Mouse (Mus musculus) embryonic facial prominence, embryonic 11.5 days (tissue): Measurements from ENCODE around the gene Dnajc27. TPM values are rescaled to one million over a fixed set of nuclear protein-coding genes. Genes with fewer than 3 reads are reported as not detected.

ENCODE experiments used
- ATAC-seq: fragments of 200-750 bp; cut with Nextera tagmentation; replicated peaks from 2 replicates; pipeline ENCODE4 v1.8.0; 2017; ENCODE audit warnings: low read depth; ENCODE audit not compliant: insufficient number of reproducible peaks, low FRiP score, low TSS enrichment
- DNase-seq: peaks from one replicate; pipeline ENCODE4 v3.0.0-alpha.2; 2015; ENCODE audit warnings: low spot score
- H3K27ac ChIP-seq: fragments of 300-500 bp; sonication (generic); replicated peaks from 2 replicates; pipeline ENCODE4 v1.5.1; 2014; ENCODE audit warnings: mild to moderate bottlenecking, low read depth, low read length, control low read depth
- H3K27me3 ChIP-seq: fragments of 300-500 bp; sonication (generic); 2 replicates; pipeline ENCODE4 v1.6.1; 2014; ENCODE audit warnings: mild to moderate bottlenecking, low read length, moderate library complexity, mixed read lengths; ENCODE audit not compliant: control insufficient read depth, insufficient read depth
- H3K36me3 ChIP-seq: fragments of 300-500 bp; sonication (generic); replicated peaks from 2 replicates; pipeline ENCODE4 v1.6.1; 2014; ENCODE audit warnings: low read depth, mild to moderate bottlenecking, low read length, moderate library complexity, mixed read lengths; ENCODE audit not compliant: control insufficient read depth, insufficient read depth
- H3K4me1 ChIP-seq: fragments of 300-500 bp; sonication (generic); 2 replicates; pipeline ENCODE4 v1.6.1; 2014; ENCODE audit warnings: low read length, mixed read lengths; ENCODE audit not compliant: control insufficient read depth, insufficient read depth
- H3K4me2 ChIP-seq: fragments of 300-500 bp; sonication (generic); 2 replicates; pipeline ENCODE4 v1.6.1; 2014; ENCODE audit warnings: low read depth, mild to moderate bottlenecking, control low read depth, low read length, moderate library complexity
- H3K4me3 ChIP-seq: fragments of 300-500 bp; sonication (generic); 2 replicates; pipeline ENCODE4 v1.5.1; 2014; ENCODE audit warnings: low read depth, low read length, control low read depth
- H3K9ac ChIP-seq: fragments of 300-500 bp; sonication (generic); replicated peaks from 2 replicates; pipeline ENCODE4 v1.6.1; 2014; ENCODE audit warnings: mild to moderate bottlenecking, control low read depth, low read length
- H3K9me3 ChIP-seq: fragments of 300-500 bp; sonication (generic); replicated peaks from 2 replicates; pipeline ENCODE4 v1.6.1; 2016; ENCODE audit warnings: mild to moderate bottlenecking, low read length, inconsistent platforms, mixed read lengths; ENCODE audit not compliant: control insufficient read depth
- WGBS: fragments of 180-500 bp; shearing (Covaris S2); extraction: QIAGEN DNeasy Blood & Tissue Kit; methylation state at CpG from one replicate; pipeline ENCODE4 v1.1.7; 2014; 5-methylcytosine and 5-hydroxymethylcytosine counted together
- polyA plus RNA-seq: library from polyadenylated mRNA; unstranded; fragments of >200 nt; fragmentation: Nextera tagmentation; extraction: Ambion mirVana; gene quantifications from 2 replicates; pipeline ENCODE4 v1.2.1, GENCODE M21; 2014

The Dnajc27 gene
- polyA plus RNA-seq, 1 experiment from 2014 or later, result 8.5 TPM

- Histone ChIP-seq H3K27me3 (no peaks in the 10 kb centered on the region), H3K27ac (no peak overlapping the region), H3K4me2 (no peak overlapping the region), H3K36me3 (no peaks in the 10 kb centered on the region), H3K4me3 (no peak overlapping the region), H3K9ac (no peak overlapping the region), H3K4me1 (no peaks in the 10 kb centered on the region), H3K9me3 (no peaks in the 10 kb centered on the region)
- ATAC-seq (no peak), DNase-seq (no peak)
- 55% methylated on average over 6 of the region's 6 CpGs for WGBS
Observed at GRCm38 (mm10) chr12:4048031-4048430, 34.4 kb upstream of the Dnajc27 start.

DNA sequence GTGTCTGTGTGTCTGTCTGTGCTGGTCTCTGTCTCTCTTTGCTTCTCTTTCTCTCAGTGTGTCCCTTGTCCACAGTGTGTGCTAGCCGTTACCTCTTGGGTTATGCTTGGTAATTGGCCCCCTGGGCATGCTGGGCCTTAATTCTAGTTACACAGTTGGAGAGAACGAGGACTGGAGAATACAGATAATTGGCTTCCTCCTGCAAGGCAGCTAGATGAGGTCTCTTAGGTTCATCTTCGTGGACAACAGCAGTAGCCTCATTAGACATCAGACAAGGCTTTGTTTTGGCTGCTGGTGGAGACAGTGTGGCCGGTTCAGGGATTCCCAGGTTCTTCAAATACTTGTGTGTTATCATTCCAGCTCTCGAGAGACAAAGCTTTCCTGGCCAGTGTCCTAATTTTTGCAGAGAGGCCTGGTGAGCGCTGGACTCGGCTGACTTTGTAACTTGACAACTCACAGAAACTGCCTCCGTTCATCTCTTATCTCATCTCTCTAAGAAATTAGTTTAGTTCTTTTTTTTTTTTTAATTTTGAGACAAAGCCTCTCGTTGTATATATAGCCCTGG lies 31.4 kb upstream of the Dnajc27 start:
- Histone ChIP-seq H3K9ac (no peak overlapping the region), H3K4me3 (no peak overlapping the region), H3K4me2 (no peak overlapping the region), H3K9me3 (no peaks in the 10 kb centered on the region), H3K4me1 (no peaks in the 10 kb centered on the region), H3K36me3 (no peaks in the 10 kb centered on the region), H3K27ac (no peak overlapping the region), H3K27me3 (no peaks in the 10 kb centered on the region)
- DNase-seq (no peak), ATAC-seq (no peak)
- 45% methylated on average over 9 of the region's 9 CpGs for WGBS

DNA sequence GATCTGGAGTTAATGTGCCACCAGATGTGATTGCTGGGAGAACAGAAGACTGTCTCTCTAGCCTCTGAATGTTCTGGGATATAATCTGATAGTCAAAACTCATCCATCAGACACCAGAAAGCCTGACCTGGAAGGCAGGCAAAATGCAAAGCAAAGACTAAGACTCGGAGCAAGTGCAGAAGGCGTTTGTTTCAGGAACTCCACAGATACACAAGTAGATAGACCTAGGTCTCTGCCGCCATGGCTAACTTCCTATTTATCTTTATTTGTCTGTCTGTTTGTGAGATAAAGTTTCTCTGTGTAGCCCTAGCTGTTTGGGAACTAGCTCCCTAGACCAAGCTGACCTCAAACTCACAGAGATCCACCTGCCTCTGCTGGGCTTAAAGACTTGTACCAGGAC lies 28.7 kb upstream of the Dnajc27 start:
- WGBS, result 86% methylated on average over 3 of the region's 3 CpGs
- DNase-seq (no peak), ATAC-seq (no peak)

GRCm38 (mm10) chr12:4054845-4055244 lies 27.5 kb upstream of the Dnajc27 start:
- Histone ChIP-seq H3K9ac (no peak overlapping the region), H3K36me3 (no peaks in the 10 kb centered on the region), H3K4me3 (no peak overlapping the region), H3K4me1 (no peaks in the 10 kb centered on the region), H3K27me3 (no peaks in the 10 kb centered on the region), H3K9me3 (no peaks in the 10 kb centered on the region), H3K27ac (no peak overlapping the region), H3K4me2 (no peak overlapping the region)
- 29% methylated on average over 4 of the region's 4 CpGs for WGBS
- DNase-seq, result no peak
- no peak for ATAC-seq

More for the DNA sequence above, 28.7 kb upstream of the Dnajc27 start:
- H3K27me3 ChIP-seq, result no peaks in the 10 kb centered on the region
- no peaks in the 10 kb centered on the region for H3K36me3 ChIP-seq
- no peak overlapping the region for H3K4me2 ChIP-seq
- no peaks in the 10 kb centered on the region for H3K4me1 ChIP-seq
- H3K9me3 ChIP-seq, result no peaks in the 10 kb centered on the region
- no peak overlapping the region for H3K27ac ChIP-seq
- no peak overlapping the region for H3K4me3 ChIP-seq
- no peak overlapping the region for H3K9ac ChIP-seq

DNA sequence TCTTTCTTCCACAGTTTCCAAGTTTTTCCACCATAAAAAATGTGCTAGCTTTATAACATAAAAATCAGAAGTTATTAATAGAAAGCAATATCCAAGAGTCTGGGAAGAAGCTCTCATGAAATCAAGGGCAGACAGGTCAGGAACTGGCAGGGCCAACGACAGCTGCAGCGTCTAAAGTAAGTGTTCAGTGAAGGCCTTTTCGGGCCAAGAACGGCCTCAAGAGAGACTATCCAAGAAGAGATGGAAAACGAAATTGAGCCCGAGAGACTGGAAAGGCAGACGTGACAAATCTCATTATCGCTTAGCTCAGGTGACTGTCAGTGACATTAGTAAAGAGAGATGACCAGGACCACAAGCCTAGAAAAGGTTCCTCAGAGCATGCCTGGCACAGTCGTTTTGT lies 24.1 kb upstream of the Dnajc27 start:
- Histone ChIP-seq H3K4me1 (no peaks in the 10 kb centered on the region), H3K9ac (no peak overlapping the region), H3K9me3 (no peaks in the 10 kb centered on the region), H3K27me3 (no peaks in the 10 kb centered on the region), H3K36me3 (no peaks in the 10 kb centered on the region), H3K4me2 (no peak overlapping the region), H3K27ac (no peak overlapping the region), H3K4me3 (no peak overlapping the region)
- 74% methylated on average over 9 of the region's 9 CpGs for WGBS
- DNase-seq (no peak), ATAC-seq (no peak)

GRCm38 (mm10) chr12:4059683-4060082 lies 22.7 kb upstream of the Dnajc27 start:
- H3K36me3 ChIP-seq, result no peaks in the 10 kb centered on the region
- no peak overlapping the region for H3K4me2 ChIP-seq
- H3K27me3 ChIP-seq, result no peaks in the 10 kb centered on the region
- WGBS, result 80% methylated on average over 4 of the region's 4 CpGs
- H3K27ac ChIP-seq, result no peak overlapping the region
- no peak overlapping the region for H3K4me3 ChIP-seq
- H3K4me1 ChIP-seq, result no peaks in the 10 kb centered on the region
- ATAC-seq (no peak), DNase-seq (no peak)
- no peaks in the 10 kb centered on the region for H3K9me3 ChIP-seq
- H3K9ac ChIP-seq, result no peak overlapping the region

DNA sequence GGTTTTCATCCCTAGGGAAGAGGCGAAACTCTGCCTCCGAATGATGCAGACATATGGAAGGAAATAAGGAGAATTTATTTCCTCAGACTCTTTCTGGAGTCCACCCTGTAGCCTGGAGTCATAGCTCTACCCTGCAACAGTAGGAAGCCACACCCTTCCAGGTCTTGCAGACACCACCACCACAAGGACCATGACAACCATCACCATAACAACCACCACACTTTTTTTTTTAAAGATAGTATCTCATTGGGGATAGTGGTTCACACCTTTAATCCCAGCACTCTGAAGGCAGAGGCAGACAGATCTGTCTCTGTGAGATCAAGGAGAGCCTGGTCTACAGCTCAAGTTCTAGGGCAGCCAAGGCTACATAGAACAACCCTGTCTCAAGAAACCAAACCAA lies 16.9 kb upstream of the Dnajc27 start:
- no peaks in the 10 kb centered on the region for H3K36me3 ChIP-seq
- ATAC-seq, result no peak
- no peak for DNase-seq
- H3K27ac ChIP-seq, result no peak overlapping the region
- no peak overlapping the region for H3K4me3 ChIP-seq
- H3K9me3 ChIP-seq, result no peaks in the 10 kb centered on the region
- no peaks in the 10 kb centered on the region for H3K27me3 ChIP-seq
- H3K4me2 ChIP-seq, result no peak overlapping the region
- 87% methylated on average over 2 of the region's 2 CpGs for WGBS
- no peak overlapping the region for H3K9ac ChIP-seq
- H3K4me1 ChIP-seq, result no peaks in the 10 kb centered on the region

DNA sequence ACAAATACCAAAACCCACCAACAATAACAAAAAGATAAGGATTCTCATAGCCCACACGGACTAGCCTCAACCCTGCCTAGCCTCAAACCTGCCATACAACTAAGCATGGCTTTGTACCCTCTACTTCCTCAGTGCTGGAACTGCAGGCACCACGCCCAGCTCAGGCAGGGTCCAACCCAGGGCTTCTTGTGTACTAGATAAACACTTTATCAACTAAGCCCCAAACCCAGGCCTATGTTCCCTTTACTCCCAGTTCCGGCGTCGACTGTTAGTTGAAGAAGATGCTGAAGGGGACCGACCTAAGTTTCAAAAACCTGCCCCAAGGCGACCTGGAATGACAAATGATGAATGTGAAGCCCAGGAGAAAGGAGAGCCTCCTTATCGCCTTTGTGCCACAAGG lies 16.4 kb upstream of the Dnajc27 start:
- WGBS, result 75% methylated on average over 8 of the region's 8 CpGs
- Histone ChIP-seq H3K27me3 (no peaks in the 10 kb centered on the region), H3K27ac (no peak overlapping the region), H3K4me2 (no peak overlapping the region), H3K4me1 (no peaks in the 10 kb centered on the region), H3K4me3 (no peak overlapping the region), H3K36me3 (no peaks in the 10 kb centered on the region), H3K9me3 (no peaks in the 10 kb centered on the region), H3K9ac (no peak overlapping the region)
- ATAC-seq (no peak), DNase-seq (no peak)
